Mouse (Mus musculus): ENCODE measurements around the gene Syt9. TPM values are rescaled to one million over a fixed set of nuclear protein-coding genes. Genes with fewer than 3 reads are reported as not detected.

Gene Syt9
- polyA plus RNA-seq, 1 experiment, result not detected

- TF ChIP-seq CTCF (IDR thresholded peaks at IDR 0.05; ENCODE audit: low read depth, low read length) (no peak), POLR2A (IDR thresholded peaks at IDR 0.05; ENCODE audit: borderline replicate concordance, low read depth, low read length) (no peak)
- Histone ChIP-seq H3K4me3 (ENCODE audit: insufficient read depth, low read length) (no peak overlapping the region), H3K4me1 (ENCODE audit: control insufficient read depth, insufficient read depth, low read length) (no peaks in the 10 kb centered on the region), H3K27ac (ENCODE audit: insufficient read depth, low read depth, low read length) (no peak overlapping the region)
These were observed 164.8 kb downstream of the Syt9 start for GRCm38 (mm10) chr7:107535311-107535710.

- Histone ChIP-seq H3K4me1 (ENCODE audit: control insufficient read depth, insufficient read depth, low read length) (no peaks in the 10 kb centered on the region), H3K27ac (ENCODE audit: insufficient read depth, low read depth, low read length) (no peak overlapping the region), H3K4me3 (ENCODE audit: insufficient read depth, low read length) (no peak overlapping the region)
- no peak for TF ChIP-seq POLR2A (IDR thresholded peaks at IDR 0.05; ENCODE audit: borderline replicate concordance, low read depth, low read length)
- TF ChIP-seq CTCF (IDR thresholded peaks at IDR 0.05; ENCODE audit: low read depth, low read length), result no peak
These were observed 166.0 kb downstream of the Syt9 start for GRCm38 (mm10) chr7:107536516-107536915.

DNA sequence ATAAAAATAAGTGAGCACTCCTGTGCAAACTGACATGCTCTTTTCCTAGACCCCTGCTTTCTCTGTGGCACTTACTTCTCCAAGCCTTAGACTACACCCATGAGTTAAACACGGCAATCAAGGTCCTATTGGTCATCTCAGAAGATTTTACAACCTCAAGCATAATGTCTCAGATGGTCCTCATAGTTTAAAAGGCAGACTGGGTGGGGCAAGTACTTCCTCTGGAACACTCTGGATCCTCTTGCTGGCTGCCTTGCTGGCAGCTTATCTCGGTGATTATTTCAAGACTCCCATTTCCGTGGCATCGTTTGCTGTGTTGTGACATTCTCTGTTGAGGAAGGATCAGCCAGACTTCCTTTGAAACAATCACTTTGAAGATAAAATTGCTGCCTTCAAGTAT, 169.5 kb downstream of the Syt9 start:
- no peaks in the 10 kb centered on the region for H3K4me1 ChIP-seq (ENCODE audit: control insufficient read depth, insufficient read depth, low read length)
- H3K27ac ChIP-seq (ENCODE audit: insufficient read depth, low read depth, low read length), result no peak overlapping the region
- TF ChIP-seq POLR2A (IDR thresholded peaks at IDR 0.05; ENCODE audit: borderline replicate concordance, low read depth, low read length) (no peak), CTCF (IDR thresholded peaks at IDR 0.05; ENCODE audit: low read depth, low read length) (no peak)
- H3K4me3 ChIP-seq (ENCODE audit: insufficient read depth, low read length), result no peak overlapping the region

GRCm38 (mm10) chr7:107545011-107545410, 174.5 kb downstream of the Syt9 start:
- Histone ChIP-seq H3K27ac (ENCODE audit: insufficient read depth, low read depth, low read length) (no peak overlapping the region), H3K4me3 (ENCODE audit: insufficient read depth, low read length) (no peak overlapping the region), H3K4me1 (ENCODE audit: control insufficient read depth, insufficient read depth, low read length) (no peaks in the 10 kb centered on the region)
- TF ChIP-seq POLR2A (IDR thresholded peaks at IDR 0.05; ENCODE audit: borderline replicate concordance, low read depth, low read length), result no peak
- TF ChIP-seq CTCF (IDR thresholded peaks at IDR 0.05; ENCODE audit: low read depth, low read length), result no peak

DNA sequence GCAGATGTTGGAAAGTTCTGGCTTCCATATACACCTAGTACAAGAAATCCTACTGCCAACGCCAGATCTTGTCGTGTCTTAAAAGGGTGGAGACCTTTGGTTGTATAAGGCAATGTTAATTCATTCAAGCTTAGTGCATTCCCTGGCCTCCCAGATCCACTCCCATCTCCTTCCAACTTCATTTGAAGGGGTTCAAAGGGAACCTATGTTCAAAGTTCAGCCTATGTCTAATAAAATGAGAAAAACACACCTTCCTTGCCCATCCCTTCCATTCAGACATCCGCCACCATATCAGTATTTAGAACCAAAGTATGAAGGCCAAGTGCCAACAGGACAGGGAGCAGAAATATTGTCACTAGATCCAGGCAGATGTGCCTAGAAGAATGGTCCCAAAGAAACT, 177.3 kb downstream of the Syt9 start:
- H3K4me3 ChIP-seq (ENCODE audit: insufficient read depth, low read length), result no peak overlapping the region
- no peak for TF ChIP-seq POLR2A (IDR thresholded peaks at IDR 0.05; ENCODE audit: borderline replicate concordance, low read depth, low read length)
- no peak overlapping the region for H3K27ac ChIP-seq (ENCODE audit: insufficient read depth, low read depth, low read length)
- H3K4me1 ChIP-seq (ENCODE audit: control insufficient read depth, insufficient read depth, low read length), result no peaks in the 10 kb centered on the region

DNA sequence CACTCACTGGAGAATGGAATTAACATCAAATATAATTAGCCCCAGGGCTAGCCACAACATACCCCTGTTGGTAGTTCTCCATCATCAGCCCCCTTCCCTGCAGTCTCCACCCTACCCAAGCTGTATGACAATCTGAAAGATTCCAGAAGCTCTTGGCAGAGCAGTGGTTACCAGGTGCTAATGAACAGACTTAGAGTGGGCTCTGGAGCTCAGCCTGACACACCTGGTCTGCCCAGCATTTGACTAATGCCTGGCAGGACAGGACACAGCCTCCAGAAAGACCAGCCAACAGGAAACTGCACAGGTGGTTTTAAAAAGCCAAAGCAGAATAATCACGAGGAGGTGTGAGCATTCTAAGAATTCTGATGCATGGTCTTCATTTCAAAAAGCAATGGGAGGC, 182.9 kb downstream of the Syt9 start:
- H3K27ac ChIP-seq (ENCODE audit: insufficient read depth, low read depth, low read length), result no peak overlapping the region
- TF ChIP-seq CTCF (IDR thresholded peaks at IDR 0.05; ENCODE audit: low read depth, low read length) (no peak), POLR2A (IDR thresholded peaks at IDR 0.05; ENCODE audit: borderline replicate concordance, low read depth, low read length) (no peak)
- H3K4me1 ChIP-seq (ENCODE audit: control insufficient read depth, insufficient read depth, low read length), result no peaks in the 10 kb centered on the region
- no peak overlapping the region for H3K4me3 ChIP-seq (ENCODE audit: insufficient read depth, low read length)

DNA sequence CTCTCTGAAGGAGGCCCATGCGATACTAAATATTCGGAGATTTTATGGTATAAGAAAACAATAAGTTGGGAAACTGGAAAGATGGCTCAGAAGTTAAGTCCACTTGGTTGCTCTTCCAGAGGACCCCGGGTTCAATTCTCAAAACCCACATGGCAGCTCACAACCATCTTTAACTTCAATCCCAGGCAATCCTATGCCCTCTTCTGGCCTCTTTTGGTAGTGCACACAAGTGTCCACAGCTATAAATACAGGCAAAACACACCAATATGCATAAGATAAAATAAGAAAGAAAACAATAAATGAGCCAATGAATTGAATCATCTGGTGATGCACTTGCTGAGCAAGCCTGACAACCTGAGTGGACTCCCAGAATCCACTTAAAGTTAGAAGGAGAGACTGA, 185.4 kb downstream of the Syt9 start:
- Histone ChIP-seq H3K27ac (ENCODE audit: insufficient read depth, low read depth, low read length) (no peak overlapping the region), H3K4me1 (ENCODE audit: control insufficient read depth, insufficient read depth, low read length) (no peaks in the 10 kb centered on the region), H3K4me3 (ENCODE audit: insufficient read depth, low read length) (no peak overlapping the region)
- TF ChIP-seq POLR2A (IDR thresholded peaks at IDR 0.05; ENCODE audit: borderline replicate concordance, low read depth, low read length), result no peak
- no peak for TF ChIP-seq CTCF (IDR thresholded peaks at IDR 0.05; ENCODE audit: low read depth, low read length)

DNA sequence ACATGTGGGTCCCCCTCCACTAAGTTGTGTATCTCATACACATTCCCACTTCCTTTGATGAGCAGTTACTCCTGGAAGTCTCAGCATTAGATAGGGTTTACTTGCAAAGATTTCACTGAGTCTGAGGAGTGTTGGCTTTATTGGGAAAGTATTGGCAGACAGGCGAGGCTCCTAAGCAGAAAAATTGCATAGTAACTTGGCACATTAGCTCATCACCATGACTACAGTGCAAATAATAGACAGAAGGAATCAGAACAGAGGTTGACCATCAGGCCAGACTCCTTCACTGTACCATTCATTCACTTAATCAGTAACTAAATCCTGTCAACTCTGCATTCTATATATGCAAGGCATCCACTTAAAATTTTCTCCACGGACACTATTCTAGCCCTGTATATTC, 190.1 kb downstream of the Syt9 start:
- H3K4me3 ChIP-seq (ENCODE audit: insufficient read depth, low read length), result no peak overlapping the region

GRCm38 (mm10) chr7:107561584-107561983, 191.1 kb downstream of the Syt9 start:
- Histone ChIP-seq H3K27ac (ENCODE audit: insufficient read depth, low read depth, low read length) (no peak overlapping the region), H3K4me3 (ENCODE audit: insufficient read depth, low read length) (no peak overlapping the region), H3K4me1 (ENCODE audit: control insufficient read depth, insufficient read depth, low read length) (0 out of 2 replicates have a peak, but pooled peaks cover 2% of the 10 kb centered on the region)
- no peak for TF ChIP-seq CTCF (IDR thresholded peaks at IDR 0.05; ENCODE audit: low read depth, low read length)
- no peak for TF ChIP-seq POLR2A (IDR thresholded peaks at IDR 0.05; ENCODE audit: borderline replicate concordance, low read depth, low read length)

More for the DNA sequence above, 190.1 kb downstream of the Syt9 start:
- TF ChIP-seq POLR2A (IDR thresholded peaks at IDR 0.05; ENCODE audit: borderline replicate concordance, low read depth, low read length), result no peak
- no peak for TF ChIP-seq CTCF (IDR thresholded peaks at IDR 0.05; ENCODE audit: low read depth, low read length)
- Histone ChIP-seq H3K27ac (ENCODE audit: insufficient read depth, low read depth, low read length) (no peak overlapping the region), H3K4me1 (ENCODE audit: control insufficient read depth, insufficient read depth, low read length) (no peaks in the 10 kb centered on the region)

DNA sequence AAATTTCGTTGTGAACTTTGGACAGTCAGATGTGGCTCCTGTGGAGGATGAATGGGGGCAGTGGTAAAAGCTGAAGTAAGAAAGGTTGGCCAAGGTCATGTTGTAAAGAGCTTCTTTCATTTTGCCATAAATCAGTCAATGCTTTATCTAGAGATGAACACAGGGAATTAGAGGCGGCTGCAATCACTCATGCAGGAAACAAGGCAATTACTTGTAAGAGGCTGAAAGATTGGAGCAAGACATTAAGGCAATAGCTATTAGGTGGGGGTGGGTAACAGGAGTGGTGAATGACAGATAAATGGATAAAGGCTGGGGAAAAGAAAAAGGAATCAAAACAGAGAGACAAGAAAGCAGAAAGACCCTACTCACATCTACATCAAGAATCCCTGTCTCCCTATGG, 193.2 kb downstream of the Syt9 start:
- Histone ChIP-seq H3K4me1 (ENCODE audit: control insufficient read depth, insufficient read depth, low read length) (0 out of 2 replicates have a peak, but pooled peaks cover 2% of the 10 kb centered on the region), H3K4me3 (ENCODE audit: insufficient read depth, low read length) (no peak overlapping the region), H3K27ac (ENCODE audit: insufficient read depth, low read depth, low read length) (no peak overlapping the region)
- no peak for TF ChIP-seq POLR2A (IDR thresholded peaks at IDR 0.05; ENCODE audit: borderline replicate concordance, low read depth, low read length)
- TF ChIP-seq CTCF (IDR thresholded peaks at IDR 0.05; ENCODE audit: low read depth, low read length), result no peak

GRCm38 (mm10) chr7:107567261-107567671, 196.7 kb downstream of the Syt9 start, which contains the start of gene Olfml1:
Gene Olfml1, plus strand, starts transcription at chr7:107567446.
- no peak within 1 kb of the TSS for H3K27ac ChIP-seq (ENCODE audit: insufficient read depth, low read depth, low read length)
- H3K4me3 ChIP-seq (ENCODE audit: insufficient read depth, low read length), result no peak within 1 kb of the TSS
- TF ChIP-seq CTCF (IDR thresholded peaks at IDR 0.05; ENCODE audit: low read depth, low read length) (no peak), POLR2A (IDR thresholded peaks at IDR 0.05; ENCODE audit: borderline replicate concordance, low read depth, low read length) (no peak)
- 0 out of 2 replicates have a peak, but pooled peaks cover 2% of the 10 kb centered on the region for H3K4me1 ChIP-seq (ENCODE audit: control insufficient read depth, insufficient read depth, low read length)
